In the genomic region with DNA sequence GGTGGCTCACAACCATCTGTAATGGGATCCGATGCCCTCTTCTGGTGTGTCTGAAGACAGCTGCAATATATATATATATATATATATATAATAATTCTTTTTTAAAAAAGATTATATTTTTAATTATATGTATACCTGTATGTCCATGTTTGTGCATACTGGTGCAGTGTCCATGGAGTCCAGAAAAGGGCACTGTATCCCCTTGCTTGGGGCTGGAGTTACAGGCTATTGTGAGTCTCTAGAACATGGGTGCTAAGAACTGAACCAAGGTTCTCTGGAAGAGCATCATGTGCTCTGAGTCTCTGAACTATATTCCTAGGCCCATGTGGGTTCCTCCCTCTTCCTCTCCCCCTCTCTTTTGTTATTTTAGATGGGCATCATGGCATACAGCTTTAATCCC, we compare ENCODE assay signal across 29 mouse cellular contexts. TPM values are rescaled to one million over a fixed set of nuclear protein-coding genes. Genes with fewer than 3 reads are reported as not detected.
A peak's percentile ranks its signal among the peaks of the same experiment; 100 is the strongest.
DNase-seq lines count a peak whose midpoint lies in the region; ATAC-seq and TF ChIP-seq lines count a peak whose summit lies in the region.
"Had no signal": no experiment of that assay in that cellular context is flagged by ENCODE, and none has a peak within 500 bp of the region (broad histone marks: within the 10 kb centered on the region; RNA-seq: fewer than 3 reads in every experiment).

No protein-coding gene starts in this region.

- H3K9me3 ChIP-seq in liver, embryonic 13.5 days (replicated peaks): no peaks in the 10 kb centered on the region
- no peaks in the 10 kb centered on the region for H3K9me3 ChIP-seq in MEL (replicated peaks; ENCODE audit: insufficient read depth, low read length)
- H3K9me3 ChIP-seq: G1E; lung, embryonic 15.5 days; midbrain, embryonic 12.5 days; neural tube, embryonic 13.5 days; stomach, embryonic 15.5 days had no signal

- peak; percentile 1 for DNase-seq in liver, embryonic 13.5 days
- DNase-seq in liver (no peak), MEL (ENCODE audit: low read depth, low spot score) (peak; percentile 54), ZHBTc4 (ENCODE audit: low read depth, low spot score) (peak; percentile 66)
- no peak for DNase-seq in ovary, adult 18-20 months (ENCODE audit: low spot score)
- DNase-seq in Muller cell, postnatal 12 days (ENCODE audit: inconsistent ontology term): no peak
- DNase-seq in kidney, postnatal 14 days: no peak
- DNase-seq: adrenal gland, postnatal 25 days; cerebellum, adult 8-10 months; cerebellum, postnatal 36 days; gastrocnemius, postnatal 25 days; heart, adult 18-20 months; heart, postnatal 4 days; kidney, adult 9 months; kidney, postnatal 10 days; layer of hippocampus, adult 9-11 months; right cerebral cortex, postnatal 25 days had no signal

- TF ChIP-seq RAD21 in MEL (IDR thresholded peaks at IDR 0.05; ENCODE audit: low read depth, low read length): peak; percentile 43

- no peak for TF ChIP-seq EP300 in MEL (IDR thresholded peaks at IDR 0.05; ENCODE audit: low read depth in 1 of 2, low read length in 2 of 2)

- peak; percentile 39 to 45 (median 44); a peak in 5 of 6 replicates for TF ChIP-seq CTCF in MEL (IDR thresholded peaks at IDR 0.05 in 2 of 3, conservative IDR thresholded peaks at IDR 0.05 in 1 of 3; ENCODE audit: control insufficient read depth in 1 of 3, insufficient read depth in 1 of 3, low read depth in 2 of 3, low read length in 3 of 3, poor library complexity in 1 of 3, severe bottlenecking in 1 of 3)

- H3K79me2 ChIP-seq in MEL (ENCODE audit: control insufficient read depth, insufficient read depth, low read length, poor library complexity): no peaks in the 10 kb centered on the region

- H3K36me3 ChIP-seq in liver, embryonic 13.5 days: no peaks in the 10 kb centered on the region
- no peaks in the 10 kb centered on the region for H3K36me3 ChIP-seq in MEL (ENCODE audit: control insufficient read depth in 1 of 2, insufficient read depth in 2 of 2, low read length in 2 of 2)
- H3K36me3 ChIP-seq: G1E; lung, embryonic 15.5 days; midbrain, embryonic 12.5 days; neural tube, embryonic 13.5 days; stomach, embryonic 15.5 days had no signal

- no peak for TF ChIP-seq POLR2A in MEL (IDR thresholded peaks at IDR 0.05; ENCODE audit: control insufficient read depth in 1 of 2, insufficient read depth in 1 of 2, low read depth in 1 of 2, low read length in 2 of 2, poor library complexity in 1 of 2)

- H3K27me3 ChIP-seq in liver, embryonic 13.5 days: no peaks in the 10 kb centered on the region
- H3K27me3 ChIP-seq in MEL (ENCODE audit: control insufficient read depth in 1 of 2, insufficient read depth in 2 of 2, low read length in 2 of 2): peaks cover 2 to 6% of the 10 kb centered on the region in 2 experiments; a peak in 3 of 4 replicates
- H3K27me3 ChIP-seq: lung, embryonic 15.5 days; midbrain, embryonic 12.5 days; neural tube, embryonic 13.5 days; stomach, embryonic 15.5 days had no signal

- 73% methylated on average over 1 of the region's 1 CpGs for WGBS in liver, embryonic 13.5 days (ENCODE audit: insufficient replicate concordance)

- H3K4me2 ChIP-seq in liver, embryonic 13.5 days: no peak overlapping the region
- H3K4me2 ChIP-seq: heart, embryonic 11.5 days; hindbrain, embryonic 14.5 days; lung, embryonic 15.5 days; midbrain, embryonic 12.5 days; neural tube, embryonic 13.5 days; stomach, embryonic 15.5 days had no signal

- no peak overlapping the region for H3K4me3 ChIP-seq in liver, embryonic 13.5 days (replicated peaks)
- H3K4me3 ChIP-seq in MEL (ENCODE audit: control insufficient read depth in 1 of 2, insufficient read depth in 1 of 2, low read depth in 2 of 2, low read length in 2 of 2): no peak overlapping the region
- H3K4me3 ChIP-seq: lung, embryonic 15.5 days; midbrain, embryonic 12.5 days; neural tube, embryonic 13.5 days; stomach, embryonic 15.5 days had no signal

- H3K4me1 ChIP-seq in liver, embryonic 13.5 days (replicated peaks): no peaks in the 10 kb centered on the region
- no peaks in the 10 kb centered on the region for H3K4me1 ChIP-seq in MEL (ENCODE audit: control insufficient read depth in 1 of 2, insufficient read depth in 2 of 2, low read length in 2 of 2)
- H3K4me1 ChIP-seq: lung, embryonic 15.5 days; stomach, embryonic 15.5 days had no signal

- no peak overlapping the region for H3K9ac ChIP-seq in liver, embryonic 13.5 days
- H3K9ac ChIP-seq in MEL (ENCODE audit: control insufficient read depth, low read depth, low read length, poor library complexity, severe bottlenecking): no peak overlapping the region
- H3K9ac ChIP-seq: hindbrain, embryonic 14.5 days; lung, embryonic 15.5 days; midbrain, embryonic 12.5 days; neural tube, embryonic 13.5 days; stomach, embryonic 15.5 days had no signal

- H3K27ac ChIP-seq in liver, embryonic 13.5 days: no peak overlapping the region
- no peak overlapping the region for H3K27ac ChIP-seq in MEL (ENCODE audit: control insufficient read depth, low read depth, low read length)
- H3K27ac ChIP-seq: hindbrain, embryonic 14.5 days; lung, embryonic 15.5 days; neural tube, embryonic 13.5 days; stomach, embryonic 15.5 days had no signal

- ATAC-seq in liver, embryonic 13.5 days (ENCODE audit: low read depth): no peak
- ATAC-seq: CD4-positive, CD25-positive, alpha-beta regulatory T cell, adult 4 months; forebrain, embryonic 14.5 days; intestine, postnatal 0 days had no signal

TF ChIP-seq in MEL, 35 proteins besides CTCF, POLR2A, EP300 and RAD21:
- TF ChIP-seq GATA1 (IDR thresholded peaks at IDR 0.05; ENCODE audit: low read depth, low read length): no peak
- peak; percentile 41 for TF ChIP-seq SMC3 (IDR thresholded peaks at IDR 0.05; ENCODE audit: low read depth, low read length)

RNA-seq across cellular contexts. Expression of a gene that starts 50.6 kb away (rescaled TPM):
- polyA plus RNA-seq in liver, embryonic 13.5 days (2015; fragmentation: Nextera tagmentation; extraction: Ambion mirVana): 0.28 and 0.30 TPM in 2 replicates
- 0.04 TPM in 1 of 2 replicates, not detected in the other for total RNA-seq in MEL (2012; rRNA removed)
- polyA plus RNA-seq in MEL (2012; ENCODE audit: insufficient read depth in 1 of 2, insufficient read length in 2 of 2, low read depth in 1 of 2, low replicate concordance in 2 of 2, missing spikeins in 1 of 2): under 1 TPM in 1 of 2 experiments, not detected in 1; 0.15 TPM
- total RNA-seq: liver, adult 2 months; megakaryocyte, adult 5-6 weeks had no signal
- polyA plus RNA-seq: liver, adult 2 months had no signal

Comparison
In these comparisons a context has a peak if more than half of its experiments do, and no peak if none do; other contexts are left out.
1. DNase-seq: peak in liver, embryonic 13.5 days (single experiment), MEL (single experiment) and ZHBTc4 (single experiment); none in liver (single experiment), ovary, adult 18-20 months (single experiment), Muller cell, postnatal 12 days (single experiment) and kidney, postnatal 14 days (single experiment).